Mouse (Mus musculus) urinary bladder, adult 2 months (tissue): ENCODE results near the gene Farp1. TPM values are rescaled to one million over a fixed set of nuclear protein-coding genes. Genes with fewer than 3 reads are reported as not detected.

Experiments
- DNase-seq: peaks from one replicate; pipeline ENCODE4 v3.0.0; 2022; ENCODE audit warnings: low spot score
- polyA plus RNA-seq: library from polyadenylated mRNA; depleted of rRNA; stranded (reverse); fragments of >200 nt; gene quantifications from 2 replicates; pipeline ENCODE4 v1.2.3, GENCODE M21; 2012

Farp1 gene
- polyA plus RNA-seq, 1 experiment, result 31.7 TPM

DNA sequence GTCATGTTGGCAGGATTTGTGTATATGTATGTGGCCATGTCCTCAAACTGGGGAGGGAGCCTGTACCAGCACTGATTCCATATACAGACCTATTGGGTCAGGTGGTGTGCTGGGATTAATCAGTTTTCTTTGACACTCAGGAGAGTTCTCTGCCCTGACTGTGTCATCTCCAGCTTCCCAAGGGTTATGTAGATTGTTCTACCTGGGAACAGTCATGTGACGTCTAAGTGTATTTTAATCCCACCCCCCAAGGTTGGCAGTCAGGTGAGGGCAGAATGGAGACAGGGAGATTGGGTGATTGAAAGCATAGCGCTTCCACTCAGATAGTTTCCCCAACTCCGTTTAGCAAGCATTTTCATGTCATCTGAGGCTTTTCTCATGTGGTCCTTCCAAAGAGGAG is 110.3 kb downstream of the Farp1 start:
- DNase-seq, result no peak

DNA sequence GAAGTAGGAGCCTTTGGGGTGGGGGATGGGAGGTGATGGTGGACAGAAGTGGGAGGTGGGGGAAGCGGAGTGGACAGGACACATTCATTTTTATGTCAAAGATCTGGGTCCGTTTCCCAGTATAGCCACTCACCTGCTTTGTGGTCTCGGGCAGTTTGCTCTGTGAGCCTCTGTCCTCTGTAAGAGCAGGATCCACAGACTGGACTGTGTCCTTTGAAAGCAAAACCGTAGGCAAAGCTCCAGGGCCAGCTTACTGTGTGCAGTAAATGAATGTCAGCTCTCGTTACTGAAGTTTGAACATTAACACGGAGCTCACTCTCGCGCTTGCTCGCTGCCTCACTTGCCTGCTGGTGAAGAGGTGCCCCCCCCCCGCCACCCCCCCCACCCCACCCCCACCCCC is 110.7 kb downstream of the Farp1 start:
- no peak for DNase-seq

DNA sequence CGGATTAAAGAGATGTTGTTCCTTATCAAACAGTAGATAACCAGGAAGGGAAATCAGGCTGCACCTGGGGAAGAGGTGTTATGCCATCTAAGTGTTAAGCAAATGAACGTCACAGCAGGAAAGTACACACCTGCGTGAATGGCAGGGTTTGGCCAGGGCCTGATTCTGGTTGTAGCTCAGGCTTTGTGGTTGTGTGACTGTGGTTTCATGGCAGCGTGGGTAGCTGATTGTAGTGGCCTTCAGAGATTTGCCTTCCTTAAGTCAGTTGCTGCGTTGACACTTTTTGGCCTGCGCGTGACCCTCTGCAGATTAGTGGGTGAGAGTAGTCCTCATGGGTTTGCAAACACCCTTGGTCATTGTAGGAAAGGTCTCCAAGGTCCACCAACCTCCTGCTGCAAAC is 111.2 kb downstream of the Farp1 start:
- no peak for DNase-seq

DNA sequence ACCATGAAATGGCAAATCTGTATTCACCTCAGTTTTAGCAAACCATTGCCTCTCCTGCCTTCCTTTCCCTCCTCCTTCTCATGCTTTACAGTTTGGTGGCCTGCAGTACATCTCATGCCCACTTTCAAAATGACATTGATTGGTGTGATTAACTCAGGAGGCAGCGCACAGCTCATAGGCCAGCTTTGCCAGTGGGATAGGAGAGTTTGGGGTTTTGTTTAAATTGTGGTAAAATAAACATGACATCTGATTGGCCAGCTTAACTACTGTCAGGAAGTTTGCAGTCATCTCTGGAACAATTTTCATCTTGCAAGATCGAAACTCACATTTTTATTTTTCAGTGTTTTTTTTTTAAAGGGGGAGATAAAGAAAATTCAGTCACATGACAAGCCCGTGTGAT is 112.0 kb downstream of the Farp1 start:
- DNase-seq, result no peak

DNA sequence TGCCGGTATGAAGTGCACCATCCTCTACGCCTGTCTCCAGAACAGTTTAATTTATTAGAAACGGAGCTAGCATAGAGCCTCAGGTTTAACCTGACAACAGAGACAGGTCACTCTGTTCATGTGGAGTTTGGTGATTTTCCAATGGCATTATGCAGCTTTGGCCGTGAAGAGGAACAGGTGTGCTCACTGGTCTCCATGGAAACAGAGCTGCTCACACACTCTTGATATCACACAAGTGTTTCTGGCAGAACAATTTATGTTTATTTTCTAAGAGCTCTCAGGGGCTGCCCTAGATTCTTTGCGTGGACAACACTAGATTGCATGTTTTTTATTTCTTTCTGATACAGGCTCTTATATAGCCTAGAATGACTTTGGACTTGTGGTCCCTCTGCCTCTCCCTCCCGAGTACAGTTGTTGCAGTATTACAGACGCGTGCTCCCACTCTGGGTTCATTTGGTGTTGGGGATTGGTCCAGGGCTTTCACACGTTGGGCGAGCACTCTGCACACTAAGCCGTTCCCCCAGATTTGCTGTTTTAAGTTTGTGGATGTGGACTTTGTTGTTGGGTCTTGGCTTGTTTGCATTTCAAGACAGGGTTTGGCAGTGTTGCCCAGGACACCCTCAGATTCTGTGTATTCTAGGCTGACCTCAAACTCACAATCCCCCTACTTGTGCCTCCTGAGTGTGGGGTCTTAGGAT is 113.2 kb downstream of the Farp1 start:
- DNase-seq, result no peak

DNA sequence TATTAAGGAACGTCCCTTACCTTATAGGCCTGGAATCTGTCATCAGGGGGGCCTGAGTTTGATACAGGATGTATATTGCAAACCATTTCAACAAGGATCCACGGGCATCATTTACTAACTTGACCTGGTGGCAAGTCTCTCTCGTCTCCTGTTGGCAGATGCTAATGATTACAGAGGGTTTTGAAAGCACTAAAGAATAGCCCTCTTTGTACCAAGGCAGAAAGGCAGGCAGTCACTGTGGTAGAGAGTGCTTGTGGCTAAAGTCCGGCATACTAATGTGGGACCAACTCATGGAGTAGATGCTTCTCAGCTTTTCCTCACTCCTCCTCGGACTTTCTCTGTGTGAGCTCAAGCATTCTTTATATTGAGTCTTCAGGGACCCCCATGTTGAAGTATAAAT is 115.0 kb downstream of the Farp1 start:
- no peak for DNase-seq

DNA sequence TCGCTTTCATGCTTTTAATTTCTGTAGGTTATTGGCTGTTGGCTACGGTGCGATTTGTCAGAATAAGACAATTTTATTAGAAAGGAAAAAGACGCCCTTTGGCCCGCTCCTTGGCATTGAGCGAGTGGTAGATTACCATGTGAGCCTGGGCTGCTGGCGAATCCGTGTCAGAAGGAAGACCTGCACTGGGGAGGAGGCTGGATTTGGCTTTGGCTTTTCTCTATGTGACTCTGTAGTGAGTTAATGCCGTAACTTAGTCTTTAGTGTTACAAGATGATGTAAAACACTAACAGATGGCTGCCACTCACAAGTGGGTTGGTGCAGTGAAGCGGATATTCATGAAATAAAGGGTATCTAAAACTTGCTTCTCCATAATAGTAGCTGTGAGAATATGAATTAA is 116.8 kb downstream of the Farp1 start:
- DNase-seq, result no peak

DNA sequence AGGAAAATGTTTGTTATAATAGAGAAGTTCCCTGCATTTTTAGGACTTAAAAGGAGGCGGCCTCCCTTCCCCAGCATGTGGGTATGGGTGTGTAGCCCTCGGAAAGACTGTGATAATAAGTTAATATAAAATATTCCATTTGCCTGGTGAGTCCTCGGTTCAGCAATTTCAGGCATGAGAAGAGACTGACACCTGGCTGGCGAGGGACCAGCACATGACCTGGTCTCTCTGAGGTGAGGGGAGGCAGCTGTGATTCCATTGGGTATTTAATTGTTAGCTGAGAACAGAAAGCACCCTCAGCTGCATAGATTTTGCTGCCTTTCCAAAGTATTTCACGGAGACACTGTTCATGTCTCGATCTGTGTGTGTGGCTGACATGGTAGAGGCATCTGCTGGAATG is 117.8 kb downstream of the Farp1 start:
- no peak for DNase-seq

DNA sequence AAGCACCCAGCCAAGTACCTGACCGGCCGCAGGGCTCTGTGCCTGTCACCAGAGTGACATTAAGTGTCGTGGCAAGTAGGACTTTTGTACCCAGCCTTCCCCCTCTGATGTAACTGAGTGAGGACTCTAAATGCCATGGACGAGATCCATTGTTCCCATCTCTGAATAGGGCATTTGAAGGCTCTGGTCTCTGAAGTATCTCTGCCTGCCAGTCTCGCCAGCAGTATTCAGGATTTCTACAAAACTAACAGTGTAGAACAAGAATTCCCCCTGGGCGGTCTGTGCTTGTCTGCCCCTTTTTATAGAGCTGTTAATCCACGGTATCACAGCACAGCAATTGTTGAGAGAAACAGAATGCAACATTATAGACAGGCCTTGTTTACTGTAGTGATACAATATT is 118.3 kb downstream of the Farp1 start:
- no peak for DNase-seq

DNA sequence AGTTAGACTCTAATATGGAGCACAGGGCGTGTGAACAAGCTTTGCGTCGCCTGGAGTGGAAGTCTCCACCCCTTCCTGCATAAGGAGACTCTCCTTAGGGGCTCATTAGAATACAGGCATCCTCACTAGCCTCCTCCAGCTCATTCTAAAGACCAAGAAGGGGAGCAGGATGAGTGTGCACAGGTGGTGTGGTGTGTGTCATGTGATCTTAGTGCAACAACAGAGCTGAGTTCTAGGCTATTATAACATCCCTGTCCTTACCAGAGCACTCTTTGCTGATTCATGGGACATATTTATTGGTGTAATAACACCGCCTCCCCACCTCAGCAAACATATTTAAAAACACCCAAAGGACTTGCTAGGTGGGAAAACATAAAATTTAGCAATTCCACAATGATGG is 120.2 kb downstream of the Farp1 start:
- DNase-seq, result no peak

DNA sequence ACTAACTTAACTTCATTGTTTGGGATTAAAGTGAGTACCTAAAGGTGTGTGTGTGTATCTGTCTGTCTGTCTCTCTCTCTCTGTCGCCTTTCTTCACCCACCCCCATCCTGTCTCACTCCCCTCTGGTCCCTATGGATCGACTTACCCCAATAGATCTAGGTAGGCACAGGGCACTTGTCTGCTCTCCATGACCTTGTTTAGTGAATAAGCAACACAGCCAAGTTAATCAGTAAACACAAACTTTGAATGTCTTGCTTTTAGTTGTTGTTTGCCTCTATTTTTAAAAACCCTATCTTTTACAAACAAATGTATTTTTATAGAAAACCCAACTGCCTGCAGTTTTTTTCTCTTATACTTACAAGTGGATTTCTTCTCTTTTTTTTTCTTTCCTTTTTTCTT is 123.6 kb downstream of the Farp1 start:
- no peak for DNase-seq

DNA sequence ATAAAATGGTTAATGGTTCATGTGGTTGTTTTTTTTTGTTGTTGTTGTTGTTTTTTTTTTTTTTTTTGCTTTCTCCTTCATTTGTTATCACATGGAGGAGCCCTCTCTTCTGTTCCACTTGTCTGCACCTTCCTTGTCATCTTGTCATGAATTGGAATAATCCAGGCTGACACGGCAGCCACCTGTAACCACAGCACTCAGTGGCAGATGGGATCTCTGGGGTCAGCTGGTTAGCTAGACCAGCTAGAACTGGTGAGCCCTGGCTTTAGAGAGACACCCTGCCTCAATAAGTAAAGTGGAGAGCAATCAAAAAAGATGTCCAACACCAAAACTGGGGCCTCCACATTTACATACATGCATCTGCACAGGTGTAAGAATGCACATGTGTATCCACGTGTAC is 127.8 kb downstream of the Farp1 start:
- DNase-seq, result no peak

DNA sequence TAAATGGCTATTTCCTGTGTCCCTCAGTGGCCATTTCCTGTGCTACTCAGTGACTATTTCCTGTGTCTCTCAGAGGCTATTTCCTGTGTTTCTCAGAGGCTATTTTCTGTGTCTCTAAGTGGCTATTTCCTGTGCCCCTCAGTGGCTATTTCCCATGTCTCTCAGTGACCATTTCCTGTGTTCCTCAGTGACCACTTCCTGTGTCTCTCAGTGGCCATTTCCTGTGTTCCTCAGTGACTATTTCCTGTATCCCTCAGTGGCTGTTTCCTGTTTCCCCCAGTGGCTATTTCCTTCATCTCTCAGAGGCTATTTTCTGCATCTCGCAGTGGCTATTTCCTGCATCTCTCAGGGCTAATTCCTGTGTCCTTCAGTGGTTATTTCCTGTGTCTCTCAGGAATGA is 129.9 kb downstream of the Farp1 start:
- no peak for DNase-seq

DNA sequence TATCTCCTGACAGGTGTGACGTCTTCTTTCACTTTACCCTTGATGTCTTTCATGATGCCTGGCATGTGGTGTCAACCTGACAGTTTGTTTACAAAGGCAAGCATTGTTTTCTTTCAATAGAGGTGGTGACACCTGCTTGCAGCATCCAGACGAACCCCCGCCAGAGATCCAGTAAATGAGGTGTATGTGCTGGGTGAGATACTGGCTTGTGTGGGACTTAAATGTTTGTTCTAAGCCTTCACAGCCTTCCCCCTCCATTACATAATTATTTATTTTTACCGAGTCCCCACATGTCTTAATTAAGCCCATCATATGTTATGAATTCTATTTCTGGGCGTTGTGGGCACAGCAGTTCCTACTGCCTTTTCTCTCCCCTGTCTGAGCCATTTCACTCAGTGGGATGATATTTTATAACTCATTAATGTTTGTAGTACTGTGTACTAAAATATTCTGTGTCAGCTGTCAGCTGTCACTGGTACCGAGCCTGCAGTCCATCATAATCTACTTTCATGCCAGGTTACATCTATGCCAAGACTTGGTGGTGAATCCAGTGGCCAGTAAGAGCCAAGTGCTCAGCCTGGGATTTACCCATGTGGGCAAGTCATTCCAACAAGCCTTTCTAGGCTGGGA is 130.5 kb downstream of the Farp1 start:
- no peak for DNase-seq

DNA sequence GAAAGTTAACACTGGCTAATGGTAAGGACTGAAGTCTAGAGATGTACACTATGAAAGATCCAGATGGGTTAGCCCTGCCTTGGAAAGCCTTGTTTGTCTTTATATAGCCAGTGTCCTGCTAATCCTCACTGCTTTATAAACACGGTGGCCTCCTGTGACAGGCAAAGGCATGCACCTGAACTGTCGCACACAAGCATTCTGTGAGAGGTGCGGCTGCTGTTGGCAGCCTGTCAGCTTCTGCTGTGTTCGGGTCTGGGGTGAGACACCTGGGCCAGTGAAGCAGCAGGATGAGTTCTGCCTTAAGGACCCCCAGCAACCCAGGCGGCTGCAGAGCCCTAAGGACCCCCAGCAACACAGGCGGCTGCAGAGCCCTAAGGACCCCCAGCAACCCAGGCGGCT is 131.0 kb downstream of the Farp1 start:
- DNase-seq, result no peak

DNA sequence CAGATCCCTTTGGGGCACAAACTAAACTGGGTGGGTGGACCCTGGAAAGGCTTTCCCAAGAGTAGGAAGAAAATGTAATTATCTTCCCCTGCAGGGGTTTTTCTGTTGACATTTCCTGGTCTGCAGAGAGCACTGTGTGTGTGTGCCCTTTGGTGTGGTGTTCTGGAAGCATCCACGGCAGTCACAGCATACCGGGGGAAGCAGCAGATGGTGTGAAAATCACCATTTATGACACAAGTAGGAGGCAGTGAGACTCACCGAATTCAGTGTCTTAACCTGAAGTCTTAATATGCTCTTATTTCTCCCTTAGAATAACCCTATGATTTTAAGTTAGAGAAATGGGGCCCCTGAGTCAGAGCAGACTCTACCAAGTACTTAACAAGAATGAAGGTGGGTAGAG is 133.7 kb downstream of the Farp1 start:
- no peak for DNase-seq

DNA sequence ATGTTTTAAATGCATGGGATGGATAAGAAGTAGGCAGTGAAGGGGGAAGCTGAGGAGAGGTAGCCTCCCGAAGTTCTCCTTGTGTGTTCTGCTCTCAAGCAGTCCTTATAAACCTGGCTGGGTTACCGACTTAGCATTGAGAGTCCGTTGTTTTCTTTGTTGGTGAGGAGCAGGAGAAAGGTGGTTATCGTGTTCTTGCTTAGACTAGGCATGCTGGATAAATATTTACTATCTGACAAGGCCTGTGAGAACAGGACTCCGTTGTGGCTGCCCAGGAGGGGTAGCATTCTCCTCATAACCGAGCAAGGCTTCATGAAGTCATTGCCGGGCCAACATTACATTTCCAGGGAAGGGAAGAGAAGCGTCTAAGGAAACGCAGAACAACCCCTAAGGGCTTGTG is 135.3 kb downstream of the Farp1 start:
- no peak for DNase-seq

DNA sequence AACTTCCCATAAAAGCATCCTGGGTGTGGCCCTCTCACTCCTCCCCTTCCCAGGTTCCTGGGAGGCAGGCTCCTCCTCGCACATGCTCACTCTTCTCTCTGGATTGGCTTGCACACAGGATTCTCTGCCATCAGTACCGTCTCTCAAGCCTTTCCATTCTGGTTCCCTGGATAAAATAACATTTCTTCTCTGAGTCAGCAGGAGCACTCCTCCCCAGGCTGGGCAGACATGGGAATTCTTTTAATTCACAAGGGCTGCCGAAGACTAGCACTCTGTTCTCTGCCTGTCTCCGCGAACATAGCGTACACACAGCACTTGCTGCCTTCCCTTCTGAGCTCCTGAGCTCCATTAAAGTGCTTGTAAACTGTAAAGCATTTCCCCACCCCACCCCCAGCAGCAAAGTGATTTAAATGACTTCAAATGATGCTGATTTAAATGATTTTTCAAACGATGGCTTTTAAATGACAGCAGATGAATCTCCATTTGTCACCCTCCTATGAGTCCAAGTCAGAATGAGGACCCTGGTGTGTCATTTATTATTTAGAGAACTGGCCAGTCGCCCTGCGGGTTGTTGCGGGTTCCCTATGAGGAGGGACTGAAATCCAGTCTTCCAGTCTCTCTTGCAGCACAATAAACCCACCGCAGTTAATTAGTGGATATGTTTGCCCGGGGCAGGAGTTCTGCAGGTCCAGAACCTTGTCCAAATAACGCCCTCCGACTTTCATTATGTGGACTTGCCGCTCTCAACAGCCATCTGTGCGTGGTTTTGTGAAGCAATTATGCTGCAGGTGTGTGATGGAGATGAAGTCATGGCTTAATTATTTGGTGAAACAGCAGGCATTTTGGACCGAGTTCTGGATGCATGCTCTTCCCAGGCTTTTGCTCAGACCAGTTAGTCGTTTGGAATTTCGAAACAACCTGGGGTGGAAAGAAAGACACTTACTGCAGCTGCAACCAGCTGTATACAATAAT is 137.4 kb downstream of the Farp1 start:
- DNase-seq, result no peak

DNA sequence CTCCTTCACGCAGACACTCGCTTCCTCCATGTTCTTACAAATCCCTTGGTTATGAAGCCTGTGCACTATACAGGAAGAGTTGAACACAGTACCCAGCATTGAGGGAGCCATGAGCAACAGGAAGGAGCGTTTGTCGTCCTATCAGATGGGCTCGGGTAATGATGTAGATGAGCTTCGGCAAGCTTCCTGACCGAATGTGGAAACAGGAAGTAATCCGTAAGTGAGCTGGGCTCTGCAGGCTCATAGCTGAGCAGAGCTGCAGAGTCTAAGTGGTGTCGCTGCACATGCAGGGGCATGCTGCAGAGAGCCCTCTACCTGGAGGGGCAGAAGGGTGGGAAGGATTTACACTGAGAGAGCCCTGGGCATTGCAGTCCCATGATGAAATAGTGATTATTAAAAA is 140.4 kb downstream of the Farp1 start:
- no peak for DNase-seq

DNA sequence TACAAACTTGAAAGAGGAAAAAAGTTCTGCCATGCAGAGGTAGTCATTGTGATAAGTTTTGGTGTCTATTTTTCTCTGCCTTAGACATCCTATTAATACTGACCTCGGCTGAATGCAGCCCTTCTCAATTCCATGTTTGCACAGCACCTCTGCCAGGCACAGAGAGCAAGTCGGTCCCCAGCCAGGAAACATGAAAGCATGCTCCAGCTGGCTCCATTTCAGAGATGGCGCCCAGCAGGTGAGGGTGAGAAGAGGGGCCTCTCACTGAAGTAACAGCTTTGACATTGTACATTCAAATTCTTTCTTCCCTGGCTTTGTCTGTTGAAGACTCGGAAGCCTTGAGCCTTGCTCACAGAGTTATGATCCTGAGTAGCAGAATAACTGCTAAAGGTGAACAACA is 140.9 kb downstream of the Farp1 start:
- no peak for DNase-seq

DNA sequence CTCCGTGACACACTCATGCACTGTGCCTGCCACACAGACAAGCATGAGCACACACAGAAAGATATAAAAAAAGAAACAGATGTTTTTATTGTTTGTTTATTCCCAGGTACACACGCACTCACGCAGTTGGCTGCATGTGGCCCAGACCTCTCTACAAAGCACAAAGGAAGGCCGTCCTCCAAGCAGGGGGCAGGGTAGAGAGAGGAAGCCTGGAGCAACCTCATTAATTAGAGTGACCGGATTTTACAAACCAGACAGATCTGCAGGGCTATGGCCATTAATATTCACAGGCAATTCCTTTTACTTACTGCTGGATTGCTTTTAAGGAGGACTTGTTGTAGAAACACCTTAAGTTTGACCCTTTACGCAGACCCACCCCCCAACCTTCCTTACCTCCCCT is 142.9 kb downstream of the Farp1 start:
- DNase-seq, result no peak

DNA sequence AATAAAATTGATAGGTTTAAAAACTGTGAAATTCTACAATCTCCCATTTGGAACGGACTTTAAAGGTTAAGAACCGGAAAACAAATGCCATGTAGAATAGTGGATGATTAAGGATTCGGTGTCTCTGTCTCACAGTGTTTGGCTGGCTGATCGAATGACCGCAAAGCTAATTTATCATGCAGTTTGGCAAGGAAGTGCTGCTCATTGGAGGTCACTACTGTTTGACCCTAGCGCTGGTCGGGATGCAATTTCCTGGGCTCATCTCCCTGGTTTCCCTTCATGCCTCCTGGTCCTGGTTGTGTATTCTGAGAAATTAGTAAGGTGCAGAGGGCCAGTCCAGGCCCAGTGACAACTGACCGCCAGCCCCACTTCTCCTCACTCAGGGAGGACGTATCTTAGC is 145.6 kb downstream of the Farp1 start:
- DNase-seq, result no peak

DNA sequence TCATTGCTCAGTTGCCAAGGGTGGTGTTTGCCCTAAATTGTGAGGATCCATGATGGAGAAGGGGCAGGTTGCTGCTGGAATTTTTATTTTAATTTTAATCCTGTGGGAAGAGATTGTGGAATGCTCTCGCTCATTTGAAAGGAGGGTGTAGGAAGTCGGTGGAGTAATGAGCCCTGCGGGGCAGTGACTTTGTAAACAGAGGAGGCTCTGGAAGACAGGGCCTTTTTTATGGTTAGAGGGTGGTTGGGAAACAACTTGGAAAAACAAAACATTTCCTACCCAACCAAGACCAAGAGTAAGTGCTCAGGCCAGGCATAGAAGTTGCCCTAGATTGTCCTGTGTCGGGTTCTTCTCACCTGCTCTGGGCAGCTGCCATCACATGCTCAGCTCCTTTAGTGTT is 146.8 kb downstream of the Farp1 start:
- no peak for DNase-seq
